9 mouse cellular contexts compared by ENCODE assay signal in genomic region chr10:45372994-45373692, GRCm38 (mm10). TPM values are rescaled to one million over a fixed set of nuclear protein-coding genes. Genes with fewer than 3 reads are reported as not detected.
DNase-seq lines count a peak whose midpoint lies in the region; ATAC-seq and TF ChIP-seq lines count a peak whose summit lies in the region.
"Had no signal": no experiment of that assay in that cellular context is flagged by ENCODE, and none has a peak within 500 bp of the region (broad histone marks: within the 10 kb centered on the region; RNA-seq: fewer than 3 reads in every experiment).

No protein-coding gene starts in this region.

- peak; percentile 59 for DNase-seq in CD4-positive, CD25-positive, alpha-beta regulatory T cell, adult 2 months (ENCODE audit: low read depth, low spot score)
- DNase-seq in adrenal gland, adult (ENCODE audit: inconsistent age in 2 of 2, low spot score in 1 of 2): peak; percentile 34 to 81
- DNase-seq in gastrocnemius, postnatal 14 days: peak; percentile 57
- DNase-seq in kidney, postnatal 25 days: peak; percentile 58 to 62
- DNase-seq in lung, adult 18-20 months: peak; percentile 39 to 45
- peak; percentile 50 for DNase-seq in thymus, postnatal 25 days

- ATAC-seq in neutrophil, adult 5-6 weeks (ENCODE audit: extremely low read depth, insufficient number of reproducible peaks, low FRiP score, poor library complexity, severe bottlenecking): peak; percentile 51; the same call in 1 of the 2 replicates

- no peak for TF ChIP-seq POLR2A in cortical plate, adult 2 months (IDR thresholded peaks at IDR 0.05; ENCODE audit: extremely low read depth, insufficient read depth, low read length)

- H3K4me3 ChIP-seq in cortical plate, adult 2 months (ENCODE audit: insufficient read depth, low read length): no peak overlapping the region
- H3K4me3 ChIP-seq: heart, embryonic 13.5 days had no signal

- peak; percentile 87 for TF ChIP-seq CTCF in cortical plate, adult 2 months (IDR thresholded peaks at IDR 0.05; ENCODE audit: extremely low read depth, insufficient read depth, low read length)

- H3K4me1 ChIP-seq in cortical plate, adult 2 months (ENCODE audit: control insufficient read depth, insufficient read depth, low read length): no peaks in the 10 kb centered on the region

- intact Hi-C loops in gastrocnemius, postnatal 14 days (cut with DNase I; ENCODE audit: low total_unique reads): loop anchor here (2.0 to 5.0 kb wide), 2 partner anchors 260 to 286 kb away; no protein-coding TSS in a partner anchor

- H3K27ac ChIP-seq in cortical plate, adult 2 months (ENCODE audit: insufficient read depth, low read length): no peak overlapping the region
- H3K27ac ChIP-seq: heart, embryonic 13.5 days had no signal

RNA-seq across cellular contexts. Expression of gene Bves, which starts 37.6 kb away (rescaled TPM):
- 0.89 and 0.94 TPM in 2 replicates for polyA plus RNA-seq in cortical plate, adult 2 months (2012; rRNA removed)
- 10 to 100 TPM; 35.0 to 37.2 TPM for total RNA-seq in gastrocnemius, postnatal 14 days (2021)
- not detected in 2 replicates for total RNA-seq in neutrophil, adult 5-6 weeks (2017)

Comparison
In these comparisons a context has a peak if more than half of its experiments do, and no peak if none do; other contexts are left out.
1. RNA of gene Bves, which starts 37.6 kb away (total RNA-seq): 35.0 to 37.2 TPM in gastrocnemius, postnatal 14 days; not detected in neutrophil, adult 5-6 weeks; every median in the first group is over 10 times any median in the second.
2. Peak in every context shown above with its lines, with median percentiles within 50 percentile points of each other: DNase-seq.